Mouse (Mus musculus) gastrocnemius, adult 18-20 months (tissue): ENCODE measurements around the gene Rab35. TPM values are rescaled to one million over a fixed set of nuclear protein-coding genes. Genes with fewer than 3 reads are reported as not detected.

Experiments used
- DNase-seq: peaks from one replicate; pipeline ENCODE4 v3.0.0; 2021; ENCODE audit warnings: low spot score
- total RNA-seq, 2 experiments: library from RNA; stranded (reverse); gene quantifications; 2 replicates each; pipeline ENCODE4 v1.2.3; 2021

Rab35 gene
- total RNA-seq, 2 experiments from 2014 or later = 37.3 to 43.7 TPM

GRCm38 (mm10) chr5:115648876-115649275 is 17.2 kb downstream of the Rab35 start:
- DNase-seq = no peak

DNA sequence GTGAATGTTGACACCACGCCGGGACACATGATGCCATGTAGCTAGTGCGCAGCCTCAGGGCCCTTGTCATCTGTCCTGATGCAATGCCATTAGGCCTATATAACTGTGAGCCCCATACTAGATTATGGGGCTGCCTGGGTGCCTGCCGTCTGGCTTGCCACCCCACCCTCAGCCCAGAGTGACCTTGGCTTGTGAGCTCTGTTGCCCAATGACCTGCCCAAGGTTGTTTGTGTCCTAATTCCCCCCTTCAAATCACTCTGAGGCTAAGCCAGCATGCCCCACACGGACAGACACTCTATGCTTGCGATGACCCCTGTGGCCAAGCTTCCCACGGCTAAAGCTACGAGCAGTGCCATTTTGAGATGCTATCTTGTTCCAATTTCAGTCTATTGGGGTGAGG is 18.0 kb downstream of the Rab35 start:
- DNase-seq = no peak

DNA sequence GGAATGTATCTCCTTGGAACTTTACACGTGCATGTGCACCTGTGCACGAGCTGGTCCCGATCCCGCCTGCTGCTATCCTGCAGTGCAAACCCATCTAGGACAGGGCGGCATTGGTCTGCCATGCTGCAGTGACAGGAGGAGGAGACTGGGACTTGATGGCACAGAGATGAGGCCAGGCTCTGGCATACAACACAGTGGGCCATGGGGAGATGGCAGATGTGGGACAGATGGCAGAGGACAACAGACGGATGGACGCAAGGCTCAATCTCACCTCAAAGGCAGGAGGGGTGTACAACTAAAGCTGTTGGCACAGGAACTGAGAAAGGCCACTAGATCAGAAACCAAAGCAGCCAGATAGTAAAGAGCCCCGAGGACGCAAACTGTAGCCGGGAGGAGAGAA is 19.2 kb downstream of the Rab35 start:
- no peak for DNase-seq

DNA sequence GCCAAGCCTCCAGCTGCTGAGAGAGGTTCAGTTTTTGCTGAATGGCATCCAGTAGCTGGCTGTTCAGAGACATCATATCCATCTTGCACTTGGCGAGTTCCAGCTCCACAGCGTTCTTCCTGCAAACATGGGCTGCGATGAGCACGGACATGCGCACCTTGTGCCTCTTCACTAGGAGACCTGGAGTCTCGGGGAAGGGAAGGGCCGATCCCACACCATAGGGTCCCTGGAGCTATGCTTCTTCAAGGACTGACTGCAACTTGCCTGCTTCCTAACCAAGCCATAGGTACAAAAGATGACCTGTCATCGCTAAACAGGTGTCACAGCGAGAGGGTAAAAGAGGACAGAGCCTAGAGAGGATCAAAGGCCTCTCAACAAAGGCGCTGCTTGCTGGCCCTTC is 20.1 kb downstream of the Rab35 start:
- DNase-seq = no peak

GRCm38 (mm10) chr5:115652681-115653575 is 21.2 kb downstream of the Rab35 start:
- peak; percentile 100 for DNase-seq

DNA sequence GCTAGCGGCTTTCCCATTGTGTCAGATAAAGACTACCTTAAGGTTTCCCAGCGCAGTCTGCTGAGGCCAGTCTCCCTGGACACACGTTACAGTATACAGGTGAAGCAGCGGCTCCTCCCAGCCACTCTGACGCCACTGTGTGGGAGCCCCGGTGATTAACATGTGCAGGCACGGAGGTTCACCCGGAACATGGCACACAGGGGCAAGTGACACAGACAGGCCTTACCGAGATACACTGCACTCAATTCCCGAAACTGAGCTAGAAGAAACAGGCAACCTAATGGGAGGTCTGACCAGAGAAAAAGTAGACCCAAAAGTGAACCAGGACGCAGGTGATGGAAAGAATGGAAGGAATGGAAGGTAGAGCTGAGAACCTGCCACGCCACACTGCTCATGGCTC is 22.1 kb downstream of the Rab35 start:
- no peak for DNase-seq

- no peak for DNase-seq
These were observed 25.0 kb downstream of the Rab35 start for GRCm38 (mm10) chr5:115656677-115657076.

DNA sequence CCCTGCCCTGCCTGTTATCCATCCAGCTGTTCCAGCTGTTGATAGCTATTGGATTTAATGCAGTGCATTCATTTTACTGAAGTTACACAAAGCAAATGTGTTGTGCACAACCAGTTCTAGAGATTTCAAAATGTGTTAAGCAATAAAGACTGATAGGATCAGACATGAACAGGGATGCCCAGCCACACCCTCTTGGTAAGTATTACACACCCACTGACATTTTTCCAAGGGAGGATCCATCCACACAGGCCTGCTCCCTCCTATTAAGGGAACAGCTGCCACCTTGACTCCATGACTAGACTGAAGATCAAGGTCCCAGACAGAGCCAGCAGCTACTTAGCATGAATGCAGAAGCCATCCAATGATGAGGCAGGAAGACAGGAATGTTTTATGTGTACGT is 25.5 kb downstream of the Rab35 start:
- DNase-seq = no peak

DNA sequence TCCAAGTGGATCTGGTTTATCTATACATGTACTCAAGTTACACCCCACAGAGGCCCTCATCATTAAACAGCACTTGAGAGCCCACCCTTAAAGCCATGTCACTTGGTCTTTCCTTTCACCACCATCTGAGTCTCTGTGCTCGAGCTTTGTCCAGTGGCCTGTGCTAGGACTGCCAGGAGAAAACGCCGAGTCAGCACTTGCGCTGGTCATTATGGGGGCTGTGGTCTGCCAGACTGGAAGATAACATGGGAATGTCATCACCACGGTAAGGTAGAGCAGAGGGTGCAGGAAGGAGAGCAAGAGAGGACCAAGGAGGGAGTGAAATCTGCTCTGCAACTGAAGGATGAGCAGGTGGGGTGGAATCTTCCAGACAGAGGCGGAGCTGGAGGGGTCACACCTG is 26.6 kb downstream of the Rab35 start:
- DNase-seq = no peak

- no peak for DNase-seq
These were observed 30.9 kb downstream of the Rab35 start for GRCm38 (mm10) chr5:115662658-115663057.

GRCm38 (mm10) chr5:115666366-115667065 is 34.8 kb downstream of the Rab35 start:
- DNase-seq = no peak

DNA sequence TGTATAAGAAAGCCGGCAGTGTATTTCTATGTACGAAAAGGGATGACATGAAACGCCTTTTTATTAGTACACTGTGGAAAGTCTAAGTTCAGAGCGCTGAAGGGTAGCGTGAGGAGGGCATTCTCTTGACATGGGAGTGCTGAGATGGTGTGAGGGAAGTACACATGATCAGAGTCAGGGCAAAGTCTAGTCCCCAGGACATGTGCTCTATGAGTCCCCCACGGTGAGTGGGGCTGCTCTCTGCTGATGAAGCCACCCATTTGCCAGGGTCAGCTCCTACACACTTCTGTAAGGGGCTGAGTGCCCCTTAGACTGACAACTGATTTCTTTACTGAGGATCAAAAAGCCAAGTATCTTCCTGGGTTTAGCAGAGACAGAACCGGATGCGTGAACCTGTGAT is 35.5 kb downstream of the Rab35 start:
- no peak for DNase-seq

GRCm38 (mm10) chr5:115667894-115668293 is 36.2 kb downstream of the Rab35 start:
- DNase-seq = no peak

- DNase-seq = no peak
These were observed 37.3 kb downstream of the Rab35 start for GRCm38 (mm10) chr5:115668986-115669385.

GRCm38 (mm10) chr5:115669974-115670373 is 38.3 kb downstream of the Rab35 start:
- no peak for DNase-seq

GRCm38 (mm10) chr5:115670406-115670805 is 38.7 kb downstream of the Rab35 start:
- DNase-seq = no peak

DNA sequence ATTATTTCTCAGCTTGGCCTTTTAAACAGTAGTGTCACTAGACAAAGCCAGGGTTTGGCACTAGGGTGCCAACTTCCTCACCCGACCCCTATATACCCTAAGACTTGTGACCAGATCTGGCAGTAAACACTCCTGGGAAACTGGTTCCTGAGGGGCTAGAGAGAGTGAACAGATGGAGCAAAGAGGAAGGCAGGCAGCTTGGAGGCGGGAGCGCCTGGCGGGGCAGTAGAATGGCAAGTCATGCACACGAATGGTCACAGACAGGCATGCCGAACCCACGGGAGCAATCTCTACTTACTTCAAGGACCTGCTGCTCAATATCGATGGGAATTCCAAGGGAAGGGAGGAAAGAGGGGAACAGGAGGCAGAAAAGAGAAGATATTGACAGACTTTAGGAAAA is 40.1 kb downstream of the Rab35 start:
- DNase-seq = no peak

DNA sequence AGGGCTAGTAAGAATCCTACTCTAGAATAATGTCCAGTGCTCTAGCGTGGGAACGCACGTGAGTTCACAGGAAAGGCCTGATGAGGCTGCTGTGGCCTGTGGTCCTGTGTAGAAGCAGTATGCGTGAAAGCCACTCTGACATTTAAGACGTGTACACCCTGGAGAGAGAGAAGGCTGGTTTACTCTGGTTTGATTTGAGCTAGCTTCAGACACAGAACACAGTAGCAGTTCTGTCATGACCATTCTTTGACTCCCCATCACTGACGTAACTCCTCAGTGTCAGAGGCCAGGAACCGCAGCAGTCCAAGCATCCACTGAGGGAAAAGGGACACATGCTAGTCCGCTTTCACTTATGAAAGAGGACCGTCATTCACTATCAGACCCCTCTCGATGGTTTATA is 53.4 kb downstream of the Rab35 start:
- DNase-seq = no peak

DNA sequence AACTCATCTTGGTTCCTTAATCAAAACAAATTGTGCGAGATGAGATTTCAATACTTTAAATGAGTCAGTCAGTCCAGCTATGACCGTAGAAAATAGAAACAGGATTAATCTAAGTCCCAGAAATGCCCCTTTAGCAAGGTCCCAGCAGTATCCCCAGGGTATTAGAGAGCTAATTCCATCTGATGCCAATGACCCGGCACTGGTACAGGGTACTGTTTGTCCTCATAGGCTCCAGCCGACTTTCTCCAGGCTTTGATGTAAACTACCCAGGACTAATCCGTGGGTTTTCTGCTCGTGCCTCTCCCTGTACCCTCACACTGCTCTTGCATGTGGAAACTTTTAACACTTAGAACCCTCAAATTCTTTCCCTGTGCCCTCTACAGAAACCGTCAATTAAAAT is 55.0 kb downstream of the Rab35 start:
- DNase-seq = no peak

- DNase-seq = no peak
These were observed 61.6 kb downstream of the Rab35 start for GRCm38 (mm10) chr5:115693271-115693670.

DNA sequence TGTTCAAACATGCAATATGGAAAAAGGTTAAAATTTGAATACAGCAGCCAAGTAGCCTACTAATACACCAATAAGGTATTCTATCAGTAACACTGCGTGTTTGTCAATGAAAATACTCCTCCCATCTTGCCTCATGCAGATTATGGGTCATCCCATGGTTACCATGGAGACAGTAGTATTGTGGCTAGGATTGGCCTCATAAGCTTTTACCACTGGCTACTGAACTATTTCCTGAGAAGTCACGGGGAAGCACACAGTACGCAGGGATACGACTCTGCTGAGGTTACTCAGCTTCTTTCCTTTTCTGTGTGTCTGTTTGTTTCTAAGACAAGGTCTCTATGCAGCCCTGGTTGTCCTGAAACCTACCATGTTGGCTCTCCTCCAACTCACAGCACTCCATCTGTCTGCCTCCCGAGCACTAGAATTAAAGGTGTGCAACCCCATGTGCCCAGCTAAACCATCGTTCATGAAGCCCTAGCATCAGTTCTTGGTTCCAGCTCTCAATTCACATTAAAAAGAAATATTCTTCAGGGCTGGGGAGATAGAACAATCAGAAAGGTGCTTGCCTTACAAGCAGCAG is 63.6 kb downstream of the Rab35 start:
- DNase-seq = no peak

DNA sequence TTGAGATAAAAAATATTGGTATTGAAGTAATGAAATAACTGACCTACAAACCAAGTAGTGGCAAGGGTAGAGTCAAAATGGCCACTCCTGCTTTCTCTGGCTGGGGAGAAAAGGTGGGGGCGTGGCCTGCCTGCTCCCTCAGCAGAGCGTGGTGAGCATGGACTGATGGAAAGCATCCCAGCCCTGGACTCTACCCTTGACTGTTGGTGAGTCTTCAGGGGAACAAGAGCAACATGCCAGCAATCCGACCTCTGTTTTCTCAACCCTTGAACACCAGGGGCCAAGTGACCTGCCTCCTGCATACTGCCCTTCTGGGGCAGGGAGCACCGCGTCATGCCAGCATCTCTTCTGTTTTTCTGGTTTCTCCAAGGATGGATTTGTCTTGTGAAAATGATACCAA is 65.1 kb downstream of the Rab35 start:
- no peak for DNase-seq
